Mouse (Mus musculus): ENCODE data around the gene Galnt15. TPM values are rescaled to one million over a fixed set of nuclear protein-coding genes. Genes with fewer than 3 reads are reported as not detected.

Galnt15 gene
- polyA plus RNA-seq, 1 experiment from 2014 or later = 0.36 TPM

DNA sequence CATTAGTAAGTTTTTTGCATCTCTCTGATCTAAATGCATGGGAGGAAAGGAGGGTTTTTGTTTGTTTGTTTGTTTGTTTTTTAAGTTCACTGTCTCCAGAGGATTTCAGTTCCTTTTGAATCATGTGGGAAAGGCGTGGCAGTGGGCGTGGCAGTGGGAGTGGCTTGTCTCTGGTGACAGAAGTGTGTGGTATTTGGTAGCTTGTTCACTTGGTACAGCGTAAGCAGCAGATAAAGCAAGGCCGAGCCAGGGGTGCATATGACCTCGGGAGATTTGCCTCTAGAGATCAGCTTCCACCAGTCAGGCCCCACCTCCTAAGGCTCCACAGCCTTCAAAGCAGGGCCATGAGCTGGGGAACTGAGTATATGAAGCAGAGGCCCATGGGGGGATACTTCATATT lies 25.1 kb downstream of the Galnt15 start:
- H3K9me3 ChIP-seq (ENCODE audit: control insufficient read depth, low read length) = no peaks in the 10 kb centered on the region
- DNase-seq (ENCODE audit: low spot score) (no peak), ATAC-seq (ENCODE audit: low read depth) (no peak)
- H3K4me3 ChIP-seq (ENCODE audit: low read depth, low read length) = no peak overlapping the region
- H3K27ac ChIP-seq (replicated peaks; ENCODE audit: low read depth, low read length) = no peak overlapping the region
- H3K4me1 ChIP-seq (ENCODE audit: control insufficient read depth, insufficient read depth, low read length) = peaks cover 4% of the 10 kb centered on the region; the same call in 1 of the 2 replicates
- H3K9ac ChIP-seq (ENCODE audit: low read depth, low read length) = no peak overlapping the region
- H3K4me2 ChIP-seq (ENCODE audit: low read depth, low read length) = no peak overlapping the region
- H3K36me3 ChIP-seq (ENCODE audit: control insufficient read depth, insufficient read depth, low read length) = no peaks in the 10 kb centered on the region
- no peaks in the 10 kb centered on the region for H3K27me3 ChIP-seq (replicated peaks; ENCODE audit: control insufficient read depth, insufficient read depth, low read length)
- WGBS = 74% methylated on average over 5 of the region's 5 CpGs

DNA sequence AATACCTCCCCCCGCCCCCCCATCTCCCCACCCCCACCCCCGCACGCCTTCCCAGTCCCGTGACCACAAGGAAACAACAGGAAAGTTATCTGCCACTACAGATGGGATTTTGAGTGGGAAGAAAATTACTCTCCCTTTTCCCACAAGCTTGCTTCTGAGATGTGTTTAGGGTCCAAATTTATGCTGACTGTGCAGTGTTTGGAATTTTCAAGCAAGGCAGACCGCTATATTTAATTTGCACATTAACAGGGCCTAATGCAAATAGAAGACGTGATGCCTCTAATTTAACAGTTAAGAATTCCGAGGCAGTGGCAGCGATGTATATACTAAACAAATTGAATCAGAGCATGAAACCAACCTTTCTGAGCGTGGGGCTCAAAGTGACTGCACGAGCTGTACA lies 26.0 kb downstream of the Galnt15 start:
- Histone ChIP-seq H3K36me3 (ENCODE audit: control insufficient read depth, insufficient read depth, low read length) (no peaks in the 10 kb centered on the region), H3K27ac (replicated peaks; ENCODE audit: low read depth, low read length) (no peak overlapping the region), H3K4me1 (ENCODE audit: control insufficient read depth, insufficient read depth, low read length) (peaks cover 4% of the 10 kb centered on the region; the same call in 1 of the 2 replicates), H3K4me3 (ENCODE audit: low read depth, low read length) (no peak overlapping the region), H3K9me3 (ENCODE audit: control insufficient read depth, low read length) (no peaks in the 10 kb centered on the region), H3K27me3 (replicated peaks; ENCODE audit: control insufficient read depth, insufficient read depth, low read length) (no peaks in the 10 kb centered on the region), H3K4me2 (ENCODE audit: low read depth, low read length) (no peak overlapping the region), H3K9ac (ENCODE audit: low read depth, low read length) (no peak overlapping the region)
- DNase-seq (ENCODE audit: low spot score) = no peak
- 43% methylated on average over 10 of the region's 10 CpGs for WGBS
- no peak for ATAC-seq (ENCODE audit: low read depth)

DNA sequence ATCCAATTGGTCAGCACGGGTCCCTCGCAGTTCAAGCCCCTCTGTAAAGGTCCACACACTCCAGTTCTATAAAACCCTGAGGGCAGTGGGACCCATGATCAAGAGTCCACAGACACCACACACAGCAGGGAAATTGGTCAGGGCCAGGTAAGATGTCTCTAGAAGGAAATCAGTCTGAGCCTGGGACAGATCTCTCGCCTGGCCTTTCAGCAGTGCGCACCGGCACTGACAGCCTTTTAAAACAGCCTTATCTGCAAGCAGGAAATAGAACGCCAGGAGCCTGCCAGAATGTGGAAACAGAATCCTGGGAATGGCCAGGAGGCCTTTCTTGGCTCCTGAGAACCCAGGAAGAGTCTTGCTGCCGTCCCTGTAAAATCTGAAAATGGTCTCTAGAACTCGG lies 27.0 kb downstream of the Galnt15 start:
- H3K36me3 ChIP-seq (ENCODE audit: control insufficient read depth, insufficient read depth, low read length) = no peaks in the 10 kb centered on the region
- no peak for ATAC-seq (ENCODE audit: low read depth)
- no peaks in the 10 kb centered on the region for H3K9me3 ChIP-seq (ENCODE audit: control insufficient read depth, low read length)
- H3K9ac ChIP-seq (ENCODE audit: low read depth, low read length) = no peak overlapping the region
- H3K27ac ChIP-seq (replicated peaks; ENCODE audit: low read depth, low read length) = no peak overlapping the region
- H3K4me2 ChIP-seq (ENCODE audit: low read depth, low read length) = no peak overlapping the region
- H3K4me1 ChIP-seq (ENCODE audit: control insufficient read depth, insufficient read depth, low read length) = peaks cover 4% of the 10 kb centered on the region; the same call in 1 of the 2 replicates
- H3K27me3 ChIP-seq (replicated peaks; ENCODE audit: control insufficient read depth, insufficient read depth, low read length) = no peaks in the 10 kb centered on the region
- no peak overlapping the region for H3K4me3 ChIP-seq (ENCODE audit: low read depth, low read length)
- WGBS = 62% methylated on average over 8 of the region's 8 CpGs
- no peak for DNase-seq (ENCODE audit: low spot score)

DNA sequence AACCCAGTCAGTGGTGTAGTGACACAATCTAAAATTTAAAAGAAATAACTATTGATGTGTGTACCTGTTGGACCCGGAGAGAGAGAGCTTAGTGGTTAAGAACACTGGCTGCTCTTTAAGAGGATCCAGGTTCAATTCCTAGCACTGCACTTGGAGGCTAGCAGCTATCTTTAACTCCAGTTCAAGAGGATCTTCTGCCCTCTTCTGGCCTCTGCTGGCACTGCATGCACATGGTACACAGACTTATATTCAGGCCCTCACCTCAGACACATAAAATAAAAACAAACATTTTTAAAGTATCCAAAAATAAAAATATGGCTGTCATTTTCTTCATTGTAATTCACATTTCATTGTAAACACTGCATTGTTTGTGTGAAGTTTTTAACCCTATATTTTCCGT lies 27.9 kb downstream of the Galnt15 start:
- H3K9ac ChIP-seq (ENCODE audit: low read depth, low read length) = no peak overlapping the region
- H3K4me3 ChIP-seq (ENCODE audit: low read depth, low read length) = no peak overlapping the region
- H3K9me3 ChIP-seq (ENCODE audit: control insufficient read depth, low read length) = no peaks in the 10 kb centered on the region
- H3K27me3 ChIP-seq (replicated peaks; ENCODE audit: control insufficient read depth, insufficient read depth, low read length) = no peaks in the 10 kb centered on the region
- H3K36me3 ChIP-seq (ENCODE audit: control insufficient read depth, insufficient read depth, low read length) = no peaks in the 10 kb centered on the region
- DNase-seq (ENCODE audit: low spot score) (no peak), ATAC-seq (ENCODE audit: low read depth) (no peak)
- peaks cover 4% of the 10 kb centered on the region; the same call in 1 of the 2 replicates for H3K4me1 ChIP-seq (ENCODE audit: control insufficient read depth, insufficient read depth, low read length)
- no peak overlapping the region for H3K4me2 ChIP-seq (ENCODE audit: low read depth, low read length)
- 96% methylated on average over 2 of the region's 2 CpGs for WGBS
- no peak overlapping the region for H3K27ac ChIP-seq (replicated peaks; ENCODE audit: low read depth, low read length)

DNA sequence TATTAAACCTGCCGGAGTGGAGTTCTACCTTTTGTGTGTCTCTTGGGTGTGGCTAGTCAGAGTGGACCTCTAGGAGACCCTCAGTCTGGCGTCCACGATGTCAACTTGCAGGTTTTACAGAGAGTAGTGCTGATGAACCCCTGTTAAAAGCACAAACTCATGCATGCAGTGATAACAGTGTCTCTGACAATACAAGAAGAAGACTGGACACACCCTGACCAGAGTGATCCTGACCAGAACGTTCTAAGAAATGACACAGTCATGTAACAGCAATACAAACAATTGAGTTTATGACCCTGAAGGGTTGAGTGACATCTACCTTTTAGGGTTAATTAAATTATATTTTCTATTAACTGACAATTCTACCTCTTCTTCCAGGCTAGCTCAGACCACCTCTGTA lies 28.9 kb downstream of the Galnt15 start:
- Histone ChIP-seq H3K4me1 (ENCODE audit: control insufficient read depth, insufficient read depth, low read length) (peaks cover 4% of the 10 kb centered on the region; the same call in 1 of the 2 replicates), H3K4me2 (ENCODE audit: low read depth, low read length) (no peak overlapping the region), H3K9me3 (ENCODE audit: control insufficient read depth, low read length) (no peaks in the 10 kb centered on the region), H3K9ac (ENCODE audit: low read depth, low read length) (no peak overlapping the region), H3K27ac (replicated peaks; ENCODE audit: low read depth, low read length) (no peak overlapping the region), H3K36me3 (ENCODE audit: control insufficient read depth, insufficient read depth, low read length) (no peaks in the 10 kb centered on the region), H3K4me3 (ENCODE audit: low read depth, low read length) (no peak overlapping the region), H3K27me3 (replicated peaks; ENCODE audit: control insufficient read depth, insufficient read depth, low read length) (no peaks in the 10 kb centered on the region)
- ATAC-seq (ENCODE audit: low read depth) = no peak
- no peak for DNase-seq (ENCODE audit: low spot score)
- WGBS = 82% methylated on average over 4 of the region's 4 CpGs

DNA sequence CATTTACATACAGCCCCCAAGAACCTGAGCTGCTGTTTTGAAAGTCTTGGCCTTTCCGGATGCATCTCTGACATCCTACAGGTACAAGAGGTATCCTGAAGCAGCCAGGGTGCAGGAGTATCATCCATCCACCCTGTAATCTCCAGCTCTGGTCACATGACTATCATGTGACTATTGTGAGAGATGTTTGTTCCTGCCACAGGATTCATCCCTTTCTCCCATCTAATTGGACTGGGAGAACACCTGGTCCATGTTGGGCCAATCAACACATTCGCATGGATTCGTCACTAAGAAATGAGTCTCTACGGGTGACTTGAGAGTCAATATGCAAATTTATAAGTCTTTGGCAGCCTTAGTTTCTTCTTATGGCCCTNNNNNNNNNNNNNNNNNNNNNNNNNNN lies 32.6 kb downstream of the Galnt15 start:
- Histone ChIP-seq H3K27me3 (replicated peaks; ENCODE audit: control insufficient read depth, insufficient read depth, low read length) (no peaks in the 10 kb centered on the region), H3K36me3 (ENCODE audit: control insufficient read depth, insufficient read depth, low read length) (no peaks in the 10 kb centered on the region), H3K9ac (ENCODE audit: low read depth, low read length) (no peak overlapping the region), H3K4me1 (ENCODE audit: control insufficient read depth, insufficient read depth, low read length) (no peaks in the 10 kb centered on the region), H3K9me3 (ENCODE audit: control insufficient read depth, low read length) (peaks cover 12% of the 10 kb centered on the region; the same call in 1 of the 2 replicates), H3K4me2 (ENCODE audit: low read depth, low read length) (no peak overlapping the region), H3K4me3 (ENCODE audit: low read depth, low read length) (no peak overlapping the region), H3K27ac (replicated peaks; ENCODE audit: low read depth, low read length) (no peak overlapping the region)
- no peak for DNase-seq (ENCODE audit: low spot score)
- no peak for ATAC-seq (ENCODE audit: low read depth)
- 90% methylated on average over 4 of the region's 4 CpGs for WGBS

DNA sequence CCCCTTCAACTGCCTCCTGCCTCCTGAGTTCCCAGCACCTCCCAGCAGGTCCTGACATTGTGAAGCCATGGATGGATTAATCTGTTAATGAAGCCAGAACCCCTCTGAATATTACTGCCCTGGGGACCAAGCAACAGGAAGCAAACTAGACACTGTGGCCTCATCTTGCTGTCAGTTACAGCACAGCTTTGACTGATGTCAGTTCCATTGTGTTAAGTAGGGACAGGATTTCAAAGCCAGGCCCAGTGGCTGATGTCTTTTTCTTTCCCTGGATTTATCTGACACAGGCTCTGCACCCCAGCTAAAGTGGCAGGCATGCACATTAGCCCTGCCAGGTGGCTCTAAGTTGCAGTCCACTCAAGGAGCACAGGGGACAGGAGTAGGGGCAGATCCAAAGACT lies 44.0 kb downstream of the Galnt15 start:
- no peaks in the 10 kb centered on the region for H3K27me3 ChIP-seq (replicated peaks; ENCODE audit: control insufficient read depth, insufficient read depth, low read length)
- no peak overlapping the region for H3K27ac ChIP-seq (replicated peaks; ENCODE audit: low read depth, low read length)
- H3K9me3 ChIP-seq (ENCODE audit: control insufficient read depth, low read length) = no peaks in the 10 kb centered on the region
- no peaks in the 10 kb centered on the region for H3K4me1 ChIP-seq (ENCODE audit: control insufficient read depth, insufficient read depth, low read length)
- DNase-seq (ENCODE audit: low spot score) (no peak), ATAC-seq (ENCODE audit: low read depth) (no peak)
- no peaks in the 10 kb centered on the region for H3K36me3 ChIP-seq (ENCODE audit: control insufficient read depth, insufficient read depth, low read length)
- H3K4me2 ChIP-seq (ENCODE audit: low read depth, low read length) = no peak overlapping the region
- no peak overlapping the region for H3K4me3 ChIP-seq (ENCODE audit: low read depth, low read length)
- no peak overlapping the region for H3K9ac ChIP-seq (ENCODE audit: low read depth, low read length)

DNA sequence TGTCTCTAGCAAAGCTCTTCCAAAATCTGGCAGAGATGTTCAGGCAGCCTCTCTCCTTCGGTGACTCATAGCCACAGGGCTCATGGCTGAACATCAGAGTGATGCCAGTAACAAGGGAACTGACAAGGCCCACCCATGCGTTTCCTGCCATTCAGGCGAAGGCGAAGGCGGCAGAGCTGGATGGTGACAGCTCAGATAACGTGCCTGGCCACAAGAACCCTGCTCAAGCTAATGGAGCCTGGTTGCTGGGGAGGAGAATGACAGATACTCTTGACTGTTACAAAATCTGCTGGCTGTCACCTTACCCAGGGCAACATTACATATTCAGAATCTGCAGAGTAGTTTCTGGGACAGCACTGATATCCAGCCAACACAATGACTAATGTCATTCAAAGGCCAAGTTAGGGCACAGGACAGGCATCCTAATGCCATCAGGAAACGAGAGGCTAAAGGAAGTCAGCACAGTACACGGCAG lies 44.5 kb downstream of the Galnt15 start:
- H3K4me2 ChIP-seq (ENCODE audit: low read depth, low read length) = no peak overlapping the region
- no peak overlapping the region for H3K27ac ChIP-seq (replicated peaks; ENCODE audit: low read depth, low read length)
- WGBS = 54% methylated on average over 8 of the region's 8 CpGs
- H3K9me3 ChIP-seq (ENCODE audit: control insufficient read depth, low read length) = no peaks in the 10 kb centered on the region
- H3K4me3 ChIP-seq (ENCODE audit: low read depth, low read length) = no peak overlapping the region
- no peaks in the 10 kb centered on the region for H3K27me3 ChIP-seq (replicated peaks; ENCODE audit: control insufficient read depth, insufficient read depth, low read length)
- no peak overlapping the region for H3K9ac ChIP-seq (ENCODE audit: low read depth, low read length)
- H3K4me1 ChIP-seq (ENCODE audit: control insufficient read depth, insufficient read depth, low read length) = no peaks in the 10 kb centered on the region
- peak; percentile 31 for DNase-seq (ENCODE audit: low spot score)
- H3K36me3 ChIP-seq (ENCODE audit: control insufficient read depth, insufficient read depth, low read length) = no peaks in the 10 kb centered on the region
- no peak for ATAC-seq (ENCODE audit: low read depth)

DNA sequence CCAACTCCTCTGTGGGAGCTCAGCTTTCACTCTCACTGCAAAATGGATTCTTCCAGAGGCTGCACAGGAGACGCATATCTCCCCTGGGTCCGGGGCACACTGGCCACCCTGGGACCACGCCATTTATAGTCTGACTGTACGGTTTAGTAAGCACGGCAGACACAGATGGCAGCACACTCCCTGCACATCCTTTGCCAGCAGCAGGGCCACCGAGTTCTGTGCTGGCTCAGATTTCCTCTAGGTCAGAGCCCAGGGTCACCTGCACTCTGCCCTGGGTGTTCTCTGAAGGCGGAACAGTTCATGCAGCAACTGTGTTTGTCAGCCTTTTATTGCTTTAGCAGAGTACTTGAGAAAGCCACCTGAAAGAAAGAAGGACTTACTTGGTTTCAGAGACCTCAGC lies 45.1 kb downstream of the Galnt15 start:
- Histone ChIP-seq H3K36me3 (ENCODE audit: control insufficient read depth, insufficient read depth, low read length) (no peaks in the 10 kb centered on the region), H3K9ac (ENCODE audit: low read depth, low read length) (no peak overlapping the region), H3K4me1 (ENCODE audit: control insufficient read depth, insufficient read depth, low read length) (no peaks in the 10 kb centered on the region), H3K27ac (replicated peaks; ENCODE audit: low read depth, low read length) (no peak overlapping the region), H3K4me2 (ENCODE audit: low read depth, low read length) (no peak overlapping the region), H3K9me3 (ENCODE audit: control insufficient read depth, low read length) (no peaks in the 10 kb centered on the region), H3K4me3 (ENCODE audit: low read depth, low read length) (no peak overlapping the region), H3K27me3 (replicated peaks; ENCODE audit: control insufficient read depth, insufficient read depth, low read length) (no peaks in the 10 kb centered on the region)
- 37% methylated on average over 7 of the region's 7 CpGs for WGBS
- no peak for ATAC-seq (ENCODE audit: low read depth)
- DNase-seq (ENCODE audit: low spot score) = no peak
